Mouse (Mus musculus) liver, adult (tissue): ENCODE data around the gene Csde1.

Source experiments
- GATA4 ChIP-seq: IDR thresholded peaks from 2 replicates; pipeline ENCODE4 v1.6.1; 2014; ENCODE audit warnings: mild to moderate bottlenecking, low read length; ENCODE audit not compliant: insufficient replicate concordance

The Csde1 gene

DNA sequence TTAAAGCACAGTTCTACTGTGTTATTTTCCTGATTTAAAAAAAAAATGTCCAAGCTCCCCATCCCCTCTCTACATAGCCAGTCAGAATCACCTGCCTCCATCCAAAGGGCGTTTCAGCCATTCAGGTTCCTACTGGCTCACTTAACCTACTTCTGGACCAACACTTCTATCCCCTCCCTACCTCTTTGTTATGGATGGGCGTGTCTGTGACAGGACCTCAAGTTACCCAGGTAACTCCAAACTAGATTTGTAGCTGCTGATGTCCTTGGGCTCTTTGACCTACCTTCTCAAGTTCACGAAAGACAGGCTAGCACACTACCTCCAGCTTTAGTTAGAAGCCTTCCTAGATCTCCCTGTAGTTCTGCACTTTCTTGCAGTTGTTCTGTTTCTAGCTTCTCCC is 65.8 kb downstream of the Csde1 start:
- no peak for TF ChIP-seq GATA4

DNA sequence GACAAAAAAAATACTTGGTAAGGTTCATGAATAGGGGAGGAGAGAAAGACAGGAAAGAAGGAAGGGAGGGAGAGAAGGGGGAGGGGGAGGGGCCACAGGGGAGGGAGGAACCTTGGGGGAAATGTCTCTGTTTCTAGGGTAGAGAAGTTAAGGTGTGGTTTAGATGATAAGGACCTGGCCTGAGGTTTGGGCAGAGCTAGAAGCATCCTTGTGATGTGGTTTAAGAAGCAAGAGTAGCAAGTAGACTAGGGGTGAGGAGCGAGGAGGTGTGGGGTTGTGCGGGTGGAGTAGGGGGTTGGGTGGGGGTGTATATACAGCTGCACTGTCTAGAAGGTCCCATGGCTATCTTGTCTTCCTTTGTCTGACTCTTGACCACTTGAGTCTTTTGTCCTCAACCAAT is 71.5 kb downstream of the Csde1 start:
- no peak for TF ChIP-seq GATA4

DNA sequence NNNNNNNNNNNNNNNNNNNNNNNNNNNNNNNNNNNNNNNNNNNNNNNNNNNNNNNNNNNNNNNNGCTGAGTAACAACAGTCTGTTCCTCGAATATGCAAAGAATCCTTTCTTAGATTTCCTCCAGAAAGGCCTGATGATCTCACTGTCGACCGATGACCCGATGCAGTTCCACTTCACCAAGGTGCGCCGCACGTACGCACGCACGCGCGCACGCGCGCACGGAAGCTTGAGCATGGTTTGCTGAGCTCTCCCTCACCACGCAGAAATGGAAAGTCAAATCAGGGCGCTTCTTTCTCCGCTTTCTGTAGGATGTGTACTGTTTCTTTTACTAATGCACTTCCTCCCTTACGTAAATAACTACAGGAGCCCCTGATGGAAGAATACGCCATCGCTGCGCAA is 78.4 kb downstream of the Csde1 start:
- no peak for TF ChIP-seq GATA4

DNA sequence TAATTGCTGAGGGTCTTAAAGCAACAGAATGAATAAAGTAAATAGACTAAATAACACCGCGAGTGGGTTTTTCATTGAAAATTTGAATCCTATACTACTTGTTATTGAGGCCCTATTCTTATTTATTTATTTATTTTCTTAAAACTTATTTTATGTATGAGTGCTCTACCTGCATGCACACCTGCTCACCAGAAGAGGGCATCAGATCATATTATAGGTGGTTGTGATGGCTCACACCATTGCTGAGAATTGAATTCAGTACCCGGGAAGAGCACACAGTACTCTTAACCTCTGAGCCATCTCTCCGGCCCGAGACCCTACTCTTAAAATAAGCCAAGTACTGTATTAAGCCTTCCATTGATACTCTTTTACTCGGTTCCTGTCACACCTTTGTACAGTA is 79.4 kb downstream of the Csde1 start:
- no peak for TF ChIP-seq GATA4

DNA sequence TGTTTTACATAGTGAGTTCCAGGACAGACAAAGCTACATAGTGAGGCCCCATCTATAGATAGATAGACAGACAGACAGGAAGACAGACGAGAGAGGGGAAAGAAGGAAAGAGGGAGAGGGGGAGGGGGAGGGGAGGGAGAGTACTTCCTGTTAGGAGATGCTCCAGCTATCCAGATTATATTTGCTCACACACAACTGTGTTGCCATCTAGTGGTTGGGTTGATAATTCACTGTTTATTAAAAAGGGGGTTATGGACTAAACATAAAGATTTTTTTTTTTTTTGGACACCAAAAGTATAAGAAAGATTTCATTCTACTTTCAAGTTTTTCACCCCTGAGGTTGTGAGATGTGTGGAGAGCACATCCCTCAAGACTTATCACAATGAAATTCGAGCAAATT is 80.5 kb downstream of the Csde1 start:
- no peak for TF ChIP-seq GATA4

DNA sequence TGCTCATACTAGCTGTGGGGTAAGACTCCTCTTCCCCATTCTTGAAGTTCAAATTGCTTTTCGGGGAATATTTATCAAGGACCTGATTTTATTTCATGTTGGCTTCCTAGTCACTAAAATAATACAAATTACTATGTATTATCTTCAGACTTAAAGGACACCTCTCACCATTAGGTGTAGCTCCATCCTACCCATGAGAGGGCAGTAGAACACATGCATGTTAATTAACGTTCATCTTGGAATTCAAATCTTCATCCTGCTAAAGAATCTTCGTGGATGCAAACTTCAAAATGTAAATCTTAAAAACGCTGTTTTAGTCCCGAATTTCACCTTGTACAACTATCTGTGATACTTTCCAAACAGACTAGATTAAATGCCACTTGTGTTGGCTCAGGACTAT is 81.0 kb downstream of the Csde1 start:
- TF ChIP-seq GATA4, result no peak

DNA sequence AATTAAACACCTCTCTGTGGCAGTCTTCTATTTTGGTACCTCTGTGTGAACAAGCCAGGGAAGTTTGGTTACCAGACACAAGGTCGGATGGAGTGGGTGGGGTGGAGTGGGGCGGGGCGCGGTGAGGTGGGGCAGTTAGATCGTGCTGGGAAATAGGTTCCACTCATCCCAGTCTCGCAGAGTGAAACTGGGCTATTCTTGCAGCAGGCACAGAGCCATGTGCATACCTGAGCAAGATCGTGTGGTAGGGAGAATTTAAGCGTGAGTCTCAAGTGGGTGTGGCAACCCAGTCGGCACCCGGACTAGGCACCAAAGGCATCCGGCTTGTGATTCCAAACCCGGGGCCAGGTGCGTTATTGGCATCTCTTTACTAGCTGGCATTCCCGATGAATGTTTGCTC is 81.7 kb downstream of the Csde1 start:
- TF ChIP-seq GATA4, result no peak

DNA sequence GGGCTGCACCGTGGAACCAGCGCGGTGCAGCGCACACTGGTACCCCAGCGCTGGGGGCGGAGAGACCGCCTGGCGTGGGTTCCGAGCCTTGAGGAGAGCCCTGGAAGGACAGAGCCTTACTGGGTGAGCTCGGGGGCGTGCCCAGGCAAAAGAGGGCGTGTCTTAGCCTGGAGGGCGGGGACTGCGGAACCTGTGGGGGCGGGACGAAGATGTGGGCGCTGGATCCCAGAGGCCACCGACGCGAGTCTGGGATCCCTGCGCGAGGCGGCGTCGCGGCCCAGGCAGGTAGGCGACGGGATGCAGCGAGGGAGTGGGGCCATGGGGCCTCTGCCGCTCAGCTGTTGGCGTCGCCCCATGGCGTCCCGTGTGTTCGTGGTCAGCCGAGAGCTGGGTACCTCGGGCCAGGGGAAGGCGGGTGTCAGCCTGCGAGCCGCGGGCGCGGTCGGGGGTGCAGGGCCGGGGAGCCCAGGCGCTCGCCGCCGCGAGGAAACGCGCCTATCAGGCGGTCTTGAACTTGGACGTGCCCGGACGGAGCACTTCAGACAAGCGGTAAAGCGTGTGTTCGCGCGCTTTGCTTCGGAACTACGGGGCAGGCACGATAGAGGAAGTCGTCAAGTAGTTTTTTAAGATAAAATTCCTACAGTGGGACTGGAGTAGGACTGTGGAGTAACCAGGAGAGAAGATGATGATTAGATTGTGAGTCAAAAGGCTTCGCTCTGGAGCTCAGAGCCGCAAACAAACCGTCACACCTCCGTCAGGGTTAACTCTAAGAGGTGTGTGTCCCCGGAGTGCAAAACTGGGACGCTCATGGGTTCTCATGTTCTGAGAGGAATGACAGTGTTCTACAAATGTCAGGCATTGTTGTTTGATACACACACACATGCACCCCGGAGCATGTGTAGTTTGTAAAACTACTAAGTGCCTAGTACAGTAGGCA is 82.5 kb downstream of the Csde1 start, which contains the start of gene Dennd2c:
Gene Dennd2c (plus strand): TSS at position 151 of the 937 bp plus-strand sequence.
- TF ChIP-seq GATA4, result no peak; the same call in 1 of the 2 replicates
